Mouse (Mus musculus): Measurements from ENCODE around the gene Gypa.

The Gypa gene

DNA sequence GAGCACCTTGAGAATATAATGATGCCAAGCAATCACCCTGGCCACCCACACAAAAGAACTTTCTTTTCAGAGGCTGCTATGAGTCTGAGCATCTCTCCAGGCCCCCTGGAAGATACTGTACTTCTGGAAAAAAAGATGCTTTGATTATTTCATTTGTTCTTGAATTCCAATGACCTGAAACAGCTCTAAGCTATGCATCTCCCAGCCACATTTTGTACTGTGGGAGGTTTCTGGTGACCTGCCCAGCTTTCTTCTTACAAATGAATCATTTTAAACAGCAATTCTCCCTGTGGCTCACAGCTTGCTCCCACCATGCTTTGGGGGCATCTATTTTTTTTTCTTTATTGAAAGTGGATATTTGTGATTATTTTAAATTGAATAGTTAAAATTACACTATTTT is 56.9 kb downstream of the Gypa start:
- DNase-seq (ENCODE audit: low read depth): no peak

DNA sequence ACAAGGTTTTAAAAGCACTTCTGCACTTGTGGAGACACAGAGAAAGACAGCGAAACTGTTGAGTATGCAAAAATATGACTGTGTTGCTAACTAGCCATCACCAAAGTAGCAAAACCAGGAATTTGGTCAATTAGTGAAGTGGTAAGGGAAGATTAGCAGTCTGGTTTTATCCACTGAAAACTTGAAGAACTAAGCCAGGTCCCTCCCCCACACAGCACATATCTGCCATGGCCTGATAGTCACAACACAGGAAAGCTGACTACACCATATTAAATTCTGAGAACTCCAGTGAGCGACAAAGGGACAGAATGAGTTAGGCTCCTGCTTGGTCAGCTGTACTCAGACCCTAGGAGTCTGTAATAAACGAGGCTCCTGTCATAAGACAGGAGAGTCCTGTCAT is 57.7 kb downstream of the Gypa start:
- no peak for DNase-seq (ENCODE audit: low read depth)

DNA sequence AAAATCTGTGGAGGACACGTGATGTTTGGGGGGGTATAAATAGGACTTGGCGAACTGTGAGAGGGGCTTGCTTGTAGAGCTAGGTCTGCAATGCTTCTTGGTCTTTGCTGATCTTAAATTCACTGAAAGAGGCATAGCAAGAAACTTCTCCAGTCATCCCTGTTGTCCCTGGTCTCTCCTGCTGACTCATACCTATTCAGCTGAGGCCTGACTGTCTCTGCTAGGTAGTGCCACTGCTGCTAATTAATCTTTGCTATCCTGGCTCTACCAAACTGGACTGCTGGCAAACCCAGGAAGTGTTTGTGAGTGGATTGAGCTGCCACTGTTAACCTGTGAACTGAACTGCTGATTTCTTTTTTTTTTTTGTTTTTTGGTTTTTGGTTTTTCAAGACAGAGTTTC is 61.4 kb downstream of the Gypa start:
- no peak for DNase-seq (ENCODE audit: low read depth)
